Mouse (Mus musculus) liver, adult 2 months (tissue): ENCODE measurements around the gene Mtg2. TPM values are rescaled to one million over a fixed set of nuclear protein-coding genes. Genes with fewer than 3 reads are reported as not detected.
A peak's percentile ranks its signal among the peaks of the same experiment; 100 is the strongest.

Source experiments
- DNase-seq: peaks from one replicate; pipeline ENCODE4 v3.0.0-alpha.2; 2011; ENCODE audit warnings: low read depth, low spot score; ENCODE audit errors: extremely low read depth
- H3K27ac ChIP-seq: fragments of 200-500 bp; replicated peaks from 2 replicates; pipeline ENCODE4 v1.5.1; 2012; ENCODE audit warnings: low read depth, mild to moderate bottlenecking, control low read depth, inconsistent platforms, low read length; ENCODE audit not compliant: insufficient read depth
- H3K27me3 ChIP-seq: fragments of 200-500 bp; 2 replicates; pipeline ENCODE4 v1.6.1; 2012; ENCODE audit warnings: mild to moderate bottlenecking, moderate library complexity, low read length, inconsistent platforms; ENCODE audit not compliant: control insufficient read depth, insufficient read depth
- H3K36me3 ChIP-seq: fragments of 200-500 bp; 2 replicates; pipeline ENCODE4 v1.6.1; 2012; ENCODE audit warnings: low read length, inconsistent platforms; ENCODE audit not compliant: control insufficient read depth, insufficient read depth
- H3K4me1 ChIP-seq: fragments of 200-500 bp; 2 replicates; pipeline ENCODE4 v1.6.1; 2011; ENCODE audit warnings: low read length; ENCODE audit not compliant: control insufficient read depth, insufficient read depth
- H3K4me3 ChIP-seq: fragments of 200-500 bp; 2 replicates; pipeline ENCODE4 v1.5.1; 2011; ENCODE audit warnings: low read depth, mild to moderate bottlenecking, control low read depth, low read length, moderate library complexity; ENCODE audit not compliant: insufficient read depth
- H3K79me2 ChIP-seq: fragments of 200-500 bp; 2 replicates; pipeline ENCODE4 v1.6.1; 2012; ENCODE audit warnings: inconsistent platforms, mild to moderate bottlenecking, low read length, moderate library complexity; ENCODE audit not compliant: control insufficient read depth, insufficient read depth
- H3K9ac ChIP-seq: fragments of 200-500 bp; 2 replicates; pipeline ENCODE4 v1.6.1; 2012; ENCODE audit warnings: low read depth, mild to moderate bottlenecking, control low read depth, inconsistent platforms, low read length
- CTCF ChIP-seq: fragments of 200-500 bp; IDR thresholded peaks from 2 replicates; pipeline ENCODE4 v1.5.1; 2011; ENCODE audit warnings: low read depth, low read length, control low read depth
- POLR2A ChIP-seq: fragments of 200-500 bp; IDR thresholded peaks from 2 replicates; pipeline ENCODE4 v1.6.1; 2011; ENCODE audit warnings: low read length, control low read depth; ENCODE audit not compliant: insufficient read depth; ENCODE audit errors: extremely low read depth
- WGBS: fragments of 180-500 bp; shearing (Covaris S2); methylation state at CpG from one replicate; pipeline ENCODE4 v1.1.7; 2018; 5-methylcytosine and 5-hydroxymethylcytosine counted together
- polyA plus RNA-seq: library from polyadenylated mRNA; depleted of rRNA; stranded (reverse); fragments of >200 nt; gene quantifications from 2 replicates; pipeline ENCODE4 v1.2.3, GENCODE M21; 2012
- total RNA-seq: library from RNA; depleted of rRNA; stranded (reverse); fragments of >200 nt; gene quantifications from 2 replicates; pipeline ENCODE4 v1.2.3, GENCODE M21; 2014

Mtg2 gene
- total and polyA plus RNA-seq, 2 experiments: 17.8 to 19.6 TPM

DNA sequence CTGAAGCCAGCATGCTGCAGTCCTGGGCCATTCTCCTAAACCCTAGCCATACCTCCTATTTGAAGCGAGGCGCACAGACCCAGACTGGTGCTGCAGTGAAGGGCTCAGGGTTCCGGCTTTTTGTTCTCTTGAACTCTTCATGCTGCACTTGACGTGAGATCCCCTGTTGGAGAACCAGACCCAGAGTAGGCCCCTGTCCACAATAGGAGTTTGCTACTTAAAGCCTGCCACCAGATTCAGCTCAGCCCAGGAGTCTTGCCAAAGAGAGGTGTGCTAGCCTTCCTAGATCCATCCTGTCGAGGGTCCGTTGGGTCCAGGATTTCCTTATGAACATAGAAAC is 44.6 kb upstream of the Mtg2 start:
- TF ChIP-seq POLR2A (no peak), CTCF (no peak)
- peak overlapping the region; percentile 97 for H3K4me3 ChIP-seq
- peaks cover 3% of the 10 kb centered on the region; the same call in 1 of the 2 replicates for H3K36me3 ChIP-seq
- no peak for DNase-seq
- WGBS: 51% methylated on average over 6 of the region's 6 CpGs
- peaks cover 14% of the 10 kb centered on the region for H3K4me1 ChIP-seq
- peak overlapping the region; percentile 95 for H3K9ac ChIP-seq
- H3K79me2 ChIP-seq: peaks cover 20% of the 10 kb centered on the region
- no peak overlapping the region for H3K27ac ChIP-seq
- H3K27me3 ChIP-seq: no peaks in the 10 kb centered on the region

DNA sequence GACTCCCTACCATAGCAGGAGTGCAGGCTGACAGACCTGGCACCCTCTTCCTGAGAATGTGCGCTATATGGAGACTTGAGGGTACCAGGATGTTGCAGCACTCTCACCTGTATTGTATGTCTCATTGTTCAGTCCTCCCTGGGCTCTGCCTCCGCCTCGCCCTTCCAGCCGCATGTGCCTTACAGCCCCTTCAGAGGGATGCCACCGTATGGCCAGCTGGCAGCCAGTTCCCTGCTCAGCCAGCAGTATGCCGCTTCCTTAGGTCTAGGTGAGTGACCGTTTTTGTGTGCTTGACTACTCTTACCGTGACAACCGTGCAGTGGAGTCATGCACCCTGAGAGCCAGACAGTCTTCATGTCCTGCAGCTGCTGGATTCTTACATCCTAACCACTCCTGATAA is 42.6 kb upstream of the Mtg2 start:
- DNase-seq: no peak
- no peak overlapping the region for H3K9ac ChIP-seq
- no peaks in the 10 kb centered on the region for H3K27me3 ChIP-seq
- peaks cover 20% of the 10 kb centered on the region for H3K79me2 ChIP-seq
- H3K27ac ChIP-seq: no peak overlapping the region
- H3K4me3 ChIP-seq: no peak overlapping the region
- H3K4me1 ChIP-seq: peaks cover 14% of the 10 kb centered on the region
- no peak for TF ChIP-seq CTCF
- no peak for TF ChIP-seq POLR2A
- H3K36me3 ChIP-seq: peaks cover 10% of the 10 kb centered on the region; the same call in 1 of the 2 replicates
- WGBS: 96% methylated on average over 9 of the region's 9 CpGs

DNA sequence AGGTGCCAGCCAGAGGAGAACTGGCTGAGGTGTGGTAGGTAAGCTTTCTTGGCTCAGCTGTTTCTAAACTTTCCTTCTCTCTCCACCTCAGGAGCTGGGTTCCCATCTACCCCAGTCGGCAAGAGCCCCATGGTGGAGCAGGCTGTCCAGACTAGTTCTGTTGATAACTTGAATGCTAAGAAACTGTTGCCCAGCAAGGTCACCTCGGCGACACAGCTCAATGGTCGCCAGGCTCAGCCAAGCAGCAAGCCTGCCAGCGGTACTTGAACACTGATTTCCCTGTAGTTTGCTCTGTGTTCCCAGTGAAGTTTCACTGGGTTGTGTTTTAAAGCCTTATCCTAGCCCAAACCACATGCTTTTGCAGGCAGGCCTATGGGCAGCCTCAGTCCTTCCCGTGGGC is 39.1 kb upstream of the Mtg2 start:
- Histone ChIP-seq H3K27ac (no peak overlapping the region), H3K9ac (no peak overlapping the region), H3K79me2 (peaks cover 7% of the 10 kb centered on the region; the same call in 1 of the 2 replicates), H3K4me1 (peaks cover 6% of the 10 kb centered on the region; the same call in 1 of the 2 replicates), H3K27me3 (no peaks in the 10 kb centered on the region), H3K36me3 (peaks cover 23% of the 10 kb centered on the region; the same call in 1 of the 2 replicates), H3K4me3 (no peak overlapping the region)
- no peak for DNase-seq
- TF ChIP-seq POLR2A: no peak
- no peak for TF ChIP-seq CTCF
- WGBS: 91% methylated on average over 6 of the region's 6 CpGs

DNA sequence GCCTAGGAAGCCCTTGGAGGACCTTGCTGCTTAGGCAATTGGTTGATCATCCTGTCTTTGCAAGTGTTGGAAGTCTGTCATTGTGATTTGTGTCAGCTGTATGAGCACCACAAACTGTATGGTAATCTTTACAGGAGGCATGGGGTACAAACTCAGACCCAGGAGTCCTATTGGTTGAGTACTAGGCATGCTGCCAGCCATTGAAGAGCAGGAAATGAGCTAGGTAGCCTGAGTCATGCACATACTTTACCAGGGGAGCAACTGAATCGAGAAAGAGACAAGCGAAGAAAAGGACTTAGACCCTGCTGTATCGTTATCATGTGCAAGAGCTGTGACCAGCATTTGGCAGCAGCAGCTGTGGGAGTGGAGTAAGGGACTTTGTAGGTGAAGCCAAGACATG is 37.5 kb upstream of the Mtg2 start:
- peak; percentile 14 for DNase-seq
- Histone ChIP-seq H3K4me1 (no peaks in the 10 kb centered on the region), H3K9ac (no peak overlapping the region), H3K27me3 (no peaks in the 10 kb centered on the region), H3K27ac (no peak overlapping the region), H3K79me2 (no peaks in the 10 kb centered on the region; the same call in 1 of the 2 replicates), H3K4me3 (no peak overlapping the region), H3K36me3 (peaks cover 29% of the 10 kb centered on the region)
- TF ChIP-seq CTCF (no peak), POLR2A (no peak)
- WGBS: 42% methylated on average over 3 of the region's 3 CpGs

DNA sequence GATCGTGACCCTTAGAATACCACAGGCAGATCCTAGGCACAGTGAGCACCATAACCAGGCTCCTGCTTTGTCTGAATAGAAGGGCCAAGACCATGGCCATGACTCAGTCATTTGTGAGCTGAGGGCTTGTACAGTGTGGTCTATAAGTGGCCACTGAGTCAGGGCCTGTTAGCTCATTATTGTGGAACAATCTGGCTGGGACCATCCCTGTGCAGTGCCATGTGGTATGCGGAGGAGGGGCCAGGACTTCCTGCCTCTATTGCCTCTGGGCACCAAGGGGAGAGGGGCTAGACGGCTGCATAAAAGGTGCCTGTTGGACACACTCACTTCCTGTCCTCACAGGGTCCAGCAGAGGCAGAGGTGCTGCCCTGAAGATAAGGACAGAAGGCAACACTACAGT is 36.4 kb upstream of the Mtg2 start:
- no peak for DNase-seq
- TF ChIP-seq POLR2A: no peak
- TF ChIP-seq CTCF: no peak
- 88% methylated on average over 3 of the region's 3 CpGs for WGBS
- Histone ChIP-seq H3K27me3 (no peaks in the 10 kb centered on the region), H3K9ac (no peak overlapping the region), H3K27ac (no peak overlapping the region), H3K79me2 (peaks cover 1% of the 10 kb centered on the region; the same call in 1 of the 2 replicates), H3K36me3 (peaks cover 38% of the 10 kb centered on the region), H3K4me1 (no peaks in the 10 kb centered on the region), H3K4me3 (no peak overlapping the region)

DNA sequence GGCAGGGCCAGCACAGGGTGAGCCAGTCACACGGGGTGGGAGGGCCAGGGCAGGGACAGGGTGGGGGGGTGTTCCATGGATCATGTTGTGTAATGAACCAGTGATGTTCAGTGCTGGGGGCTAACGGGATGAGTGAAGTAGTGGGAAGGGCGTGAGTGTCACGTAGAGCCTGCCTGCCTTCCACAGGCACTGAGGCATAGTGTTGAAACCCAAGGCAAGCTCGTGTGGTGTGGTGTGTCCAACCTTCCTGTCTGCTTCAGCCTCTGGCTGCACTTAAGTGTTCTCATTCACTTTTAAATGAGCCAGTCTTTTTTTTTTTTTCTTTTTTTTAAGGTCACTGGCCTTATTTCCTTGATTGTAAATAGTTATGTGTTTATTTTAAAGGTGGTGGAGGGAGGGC is 35.6 kb upstream of the Mtg2 start:
- WGBS: 75% methylated on average over 5 of the region's 5 CpGs
- Histone ChIP-seq H3K27me3 (no peaks in the 10 kb centered on the region), H3K27ac (no peak overlapping the region), H3K9ac (no peak overlapping the region), H3K4me1 (no peaks in the 10 kb centered on the region), H3K36me3 (peaks cover 39% of the 10 kb centered on the region), H3K4me3 (no peak overlapping the region), H3K79me2 (peaks cover 8% of the 10 kb centered on the region)
- TF ChIP-seq CTCF: no peak
- TF ChIP-seq POLR2A: no peak
- DNase-seq: no peak
